Mouse (Mus musculus) cortical plate, adult 2 months (tissue): ENCODE data around the gene Cct5.

Experiments used
- CTCF ChIP-seq: fragments of 200-500 bp; IDR thresholded peaks from 2 replicates; pipeline ENCODE4 v1.5.1; 2011; ENCODE audit warnings: mild to moderate bottlenecking, control low read depth, low read length; ENCODE audit not compliant: insufficient read depth; ENCODE audit errors: extremely low read depth
- POLR2A ChIP-seq: fragments of 200-500 bp; IDR thresholded peaks from 2 replicates; pipeline ENCODE4 v1.6.1; 2011; ENCODE audit warnings: mild to moderate bottlenecking, low read length, control low read depth; ENCODE audit not compliant: insufficient read depth; ENCODE audit errors: extremely low read depth

DNA sequence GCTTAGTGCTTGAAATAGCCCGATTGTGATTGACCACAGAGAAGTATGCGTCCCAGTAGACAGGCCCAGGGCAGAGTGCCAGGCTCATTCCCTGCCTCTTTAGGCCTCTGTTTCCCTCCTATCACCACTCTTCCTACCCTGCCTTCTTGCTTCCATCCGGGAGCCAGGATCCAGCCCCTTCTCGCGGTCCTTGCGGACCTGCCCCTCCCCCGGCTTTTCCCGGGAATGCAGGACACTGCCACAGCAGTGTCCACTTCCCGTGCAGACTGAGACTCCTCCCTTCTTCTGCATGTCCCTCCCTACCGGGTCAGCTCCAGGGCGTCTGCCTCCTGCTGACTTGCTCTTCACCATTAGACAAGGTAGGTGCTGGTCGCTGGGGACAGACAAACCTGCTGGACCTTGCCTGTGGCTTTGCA, 33.0 kb downstream of the Cct5 start:
- TF ChIP-seq CTCF, result no peak
- no peak for TF ChIP-seq POLR2A
